Mouse (Mus musculus) bone marrow, adult 2 months (tissue): ENCODE measurements around the gene 2610318N02Rik.

Experiments
- CTCF ChIP-seq: fragments of 200-500 bp; IDR thresholded peaks from 2 replicates; pipeline ENCODE4 v1.5.1; 2011; ENCODE audit warnings: low read length, control low read depth; ENCODE audit not compliant: control insufficient read depth, insufficient read depth
- POLR2A ChIP-seq: fragments of 200-500 bp; IDR thresholded peaks from 2 replicates; pipeline ENCODE4 v1.6.1; 2011; ENCODE audit warnings: low read depth, mild to moderate bottlenecking, control low read depth, low read length, borderline replicate concordance; ENCODE audit not compliant: control insufficient read depth

DNA sequence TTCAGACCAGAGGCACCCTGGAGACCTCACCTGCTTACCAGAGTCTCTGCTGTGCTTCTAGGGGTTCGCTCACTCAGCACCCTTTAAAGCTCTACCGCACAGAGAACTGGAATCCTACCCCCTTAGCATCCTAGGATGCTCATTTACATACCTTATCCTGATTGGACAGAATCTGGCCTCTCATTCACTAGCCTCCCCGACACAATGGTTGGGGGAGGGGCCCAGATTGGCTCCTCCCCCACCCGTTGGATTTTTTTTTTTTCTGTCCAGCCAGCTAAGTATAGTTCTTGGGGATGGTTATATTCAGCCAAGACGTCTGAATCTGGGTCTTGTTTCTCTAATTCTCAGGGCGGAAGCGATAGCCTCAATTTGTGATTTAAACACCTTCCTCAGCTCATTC is 19.4 kb upstream of the 2610318N02Rik start, which contains the start of gene Ydjc:
- no peak for TF ChIP-seq POLR2A
- no peak for TF ChIP-seq CTCF
